Mouse (Mus musculus) CH12.LX (cell line): ENCODE measurements around the gene Fryl.

Experiments used
- CTCF ChIP-seq, 2 experiments: IDR thresholded peaks in 1 of 2; conservative IDR thresholded peaks in 1 of 2; 2 replicates each; pipeline ENCODE4 v1.5.1; 2011 to 2012; ENCODE audit warnings: low read depth in 2 of 2, low read length in 2 of 2, improper control_type of control experiment in 1 of 2, inconsistent platforms in 1 of 2, mild to moderate bottlenecking in 1 of 2, moderate library complexity in 1 of 2
- EP300 ChIP-seq: IDR thresholded peaks from 2 replicates; pipeline ENCODE4 v1.6.1; 2011; ENCODE audit warnings: low read length, improper control_type of control experiment
- JUND ChIP-seq: conservative IDR thresholded peaks from 2 replicates; pipeline ENCODE4 v1.6.1; 2011; ENCODE audit warnings: low read depth, low read length, improper control_type of control experiment
- KAT2A ChIP-seq: IDR thresholded peaks from 2 replicates; pipeline ENCODE4 v1.6.1; 2012; ENCODE audit warnings: low read length, improper control_type of control experiment, inconsistent platforms; ENCODE audit not compliant: insufficient replicate concordance
- MAX ChIP-seq: IDR thresholded peaks from 2 replicates; pipeline ENCODE4 v1.6.1; 2011; ENCODE audit warnings: low read length, improper control_type of control experiment
- MXI1 ChIP-seq: IDR thresholded peaks from 2 replicates; pipeline ENCODE4 v1.6.1; 2011; ENCODE audit warnings: mild to moderate bottlenecking, low read depth, low read length, improper control_type of control experiment
- MYC ChIP-seq: IDR thresholded peaks from 2 replicates; pipeline ENCODE4 v1.6.1; 2011; ENCODE audit warnings: low read depth, mild to moderate bottlenecking, improper control_type of control experiment, low read length
- POLR2A ChIP-seq: IDR thresholded peaks from 2 replicates; pipeline ENCODE4 v1.6.1; 2011; ENCODE audit warnings: low read depth, mild to moderate bottlenecking, improper control_type of control experiment, low read length
- RCOR1 ChIP-seq: conservative IDR thresholded peaks from 2 replicates; pipeline ENCODE4 v1.6.1; 2012; ENCODE audit warnings: low read depth, mild to moderate bottlenecking, inconsistent platforms, low read length, improper control_type of control experiment
- SIN3A ChIP-seq: IDR thresholded peaks from 2 replicates; pipeline ENCODE4 v1.6.1; 2012; ENCODE audit warnings: low read length, improper control_type of control experiment, inconsistent platforms
- UBTF ChIP-seq: IDR thresholded peaks from 2 replicates; pipeline ENCODE4 v1.6.1; 2012; ENCODE audit warnings: low read depth, mild to moderate bottlenecking, inconsistent platforms, low read length, improper control_type of control experiment, moderate library complexity
- ZKSCAN1 ChIP-seq: IDR thresholded peaks from 2 replicates; pipeline ENCODE4 v1.6.1; 2012; ENCODE audit warnings: low read depth, inconsistent platforms, low read length, improper control_type of control experiment, borderline replicate concordance
- ZMIZ1 ChIP-seq: IDR thresholded peaks from 2 replicates; pipeline ENCODE4 v1.6.1; 2012; ENCODE audit warnings: low read depth, mild to moderate bottlenecking, inconsistent platforms, low read length, improper control_type of control experiment
- ZNF384 ChIP-seq: IDR thresholded peaks from 2 replicates; pipeline ENCODE4 v1.6.1; 2012; ENCODE audit warnings: low read depth, low read length, improper control_type of control experiment, inconsistent platforms

- TF ChIP-seq CTCF (conservative IDR thresholded peaks at IDR 0.05 in 1 of 2, IDR thresholded peaks at IDR 0.05 in 1 of 2; ENCODE audit: low read depth in 2 of 2, low read length in 2 of 2) (no peak), JUND (no peak), KAT2A (no peak), MYC (no peak), POLR2A (no peak), RCOR1 (no peak), MXI1 (no peak), EP300 (no peak), SIN3A (no peak), UBTF (no peak), MAX (no peak), ZNF384 (no peak), ZMIZ1 (no peak), ZKSCAN1 (no peak)
Measured at GRCm38 (mm10) chr5:73175377-73176147, 80.9 kb downstream of the Fryl start.
